Mouse (Mus musculus): Measurements from ENCODE around the gene Cox8b.

DNA sequence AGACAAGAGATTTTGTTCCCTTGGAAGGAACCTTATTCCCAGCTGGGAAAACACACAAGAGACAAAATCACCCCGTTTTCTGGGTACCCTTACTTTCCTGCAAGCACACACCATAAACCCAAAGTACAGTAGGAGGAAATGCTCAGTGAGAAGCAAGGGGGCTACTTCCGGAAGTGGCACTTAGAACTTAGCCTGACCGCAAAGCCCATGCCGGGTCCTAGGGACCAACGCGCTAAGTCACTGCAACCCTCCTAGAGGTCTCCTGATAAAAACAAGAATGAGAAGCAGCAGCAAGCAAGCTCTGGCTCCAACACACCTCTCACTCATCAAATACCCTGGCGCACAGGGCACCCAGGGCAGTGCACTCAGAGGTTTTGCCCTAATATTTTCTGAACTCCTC, 20.9 kb downstream of the Cox8b start:
- TF ChIP-seq CTCF (IDR thresholded peaks at IDR 0.05; ENCODE audit: control insufficient read depth, insufficient read depth, low read length) (no peak), POLR2A (IDR thresholded peaks at IDR 0.05; ENCODE audit: borderline replicate concordance, control insufficient read depth, low read depth, low read length) (no peak)

Measured in bone marrow, adult 2 months (tissue).